Mouse (Mus musculus): ENCODE results near the gene Gm45808. TPM values are rescaled to one million over a fixed set of nuclear protein-coding genes. Genes with fewer than 3 reads are reported as not detected.
"Not testable (repeated sequence)": the region's sequence is repeated elsewhere in the genome, so short reads cannot be mapped to it uniquely, and the experiment has no call there.

Gene Gm45808
- polyA plus RNA-seq, 1 experiment from 2014 or later = not detected

- WGBS = 93% methylated on average over 4 of the region's 4 CpGs
- peaks cover 57% of the 10 kb centered on the region for H3K4me1 ChIP-seq (replicated peaks)
- peaks cover 69% of the 10 kb centered on the region for H3K36me3 ChIP-seq
- no peak overlapping the region for H3K4me3 ChIP-seq
- H3K27me3 ChIP-seq (ENCODE audit: insufficient read depth, poor library complexity, severe bottlenecking) = no peaks in the 10 kb centered on the region
- H3K27ac ChIP-seq = peak overlapping the region; percentile 96; the same call in 1 of the 2 replicates
- DNase-seq (ENCODE audit: low spot score) = no peak
- H3K9me3 ChIP-seq = no peaks in the 10 kb centered on the region
Measured at GRCm38 (mm10) chr7:45461781-45462180, 24.8 kb downstream of the Gm45808 start.

GRCm38 (mm10) chr7:45461326-45461725 lies 25.3 kb downstream of the Gm45808 start:
- H3K4me3 ChIP-seq = peak overlapping the region; percentile 91; the same call in 1 of the 2 replicates
- no peaks in the 10 kb centered on the region for H3K9me3 ChIP-seq
- H3K27ac ChIP-seq = peak overlapping the region; percentile 96
- WGBS = 51% methylated on average over 5 of the region's 5 CpGs
- peak; percentile 14 for DNase-seq (ENCODE audit: low spot score)
- H3K27me3 ChIP-seq (ENCODE audit: insufficient read depth, poor library complexity, severe bottlenecking) = no peaks in the 10 kb centered on the region
- H3K36me3 ChIP-seq = peaks cover 72% of the 10 kb centered on the region
- peaks cover 60% of the 10 kb centered on the region for H3K4me1 ChIP-seq (replicated peaks)

GRCm38 (mm10) chr7:45460860-45461314 lies 25.7 kb downstream of the Gm45808 start:
- 32% methylated on average over 13 of the region's 13 CpGs for WGBS
- Histone ChIP-seq H3K27me3 (ENCODE audit: insufficient read depth, poor library complexity, severe bottlenecking) (no peaks in the 10 kb centered on the region), H3K4me3 (peak overlapping the region; percentile 91), H3K27ac (peak overlapping the region; percentile 96), H3K36me3 (peaks cover 76% of the 10 kb centered on the region), H3K9me3 (no peaks in the 10 kb centered on the region), H3K4me1 (replicated peaks) (peaks cover 55% of the 10 kb centered on the region)
- peak; percentile 55 for DNase-seq (ENCODE audit: low spot score)

- Histone ChIP-seq H3K36me3 (peaks cover 78% of the 10 kb centered on the region), H3K27me3 (ENCODE audit: insufficient read depth, poor library complexity, severe bottlenecking) (no peaks in the 10 kb centered on the region), H3K9me3 (no peaks in the 10 kb centered on the region), H3K4me3 (peak overlapping the region; percentile 91), H3K4me1 (replicated peaks) (peaks cover 50% of the 10 kb centered on the region), H3K27ac (peak overlapping the region; percentile 96)
- DNase-seq (ENCODE audit: low spot score) = peak; percentile 18
- WGBS = 77% methylated on average over 7 of the region's 7 CpGs
Measured at GRCm38 (mm10) chr7:45460377-45460776, 26.2 kb downstream of the Gm45808 start.

GRCm38 (mm10) chr7:45459564-45460140 lies 27.0 kb downstream of the Gm45808 start, which contains the start of gene Ftl1:
Gene Ftl1, minus strand, starts transcription at chr7:45459884.
- WGBS = 0% methylated on average over 37 of the region's 37 CpGs
- H3K4me1 ChIP-seq (replicated peaks) = peaks cover 44% of the 10 kb centered on the region
- H3K9me3 ChIP-seq; H3K27me3 ChIP-seq (ENCODE audit: insufficient read depth, poor library complexity, severe bottlenecking): not testable (repeated sequence)
- peaks cover 78% of the 10 kb centered on the region for H3K36me3 ChIP-seq
- H3K4me3 ChIP-seq = peak within 1 kb of the TSS; percentile 91
- peak; percentile 98 for DNase-seq (ENCODE audit: low spot score)
- H3K27ac ChIP-seq = peak within 1 kb of the TSS; percentile 96

- Histone ChIP-seq H3K27me3 (ENCODE audit: insufficient read depth, poor library complexity, severe bottlenecking) (no peaks in the 10 kb centered on the region), H3K36me3 (peaks cover 78% of the 10 kb centered on the region), H3K27ac (peak overlapping the region; percentile 96), H3K9me3 (no peaks in the 10 kb centered on the region), H3K4me1 (replicated peaks) (peaks cover 44% of the 10 kb centered on the region), H3K4me3 (peak overlapping the region; percentile 91)
- DNase-seq (ENCODE audit: low spot score) = peak; percentile 88
- WGBS = under 1% methylated on average over 43 of the region's 43 CpGs
Measured at GRCm38 (mm10) chr7:45458748-45459563, 27.7 kb downstream of the Gm45808 start.

GRCm38 (mm10) chr7:45457204-45458060 lies 29.2 kb downstream of the Gm45808 start:
- Histone ChIP-seq H3K36me3 (peaks cover 77% of the 10 kb centered on the region), H3K4me3 (peak overlapping the region; percentile 91), H3K9me3 (no peaks in the 10 kb centered on the region), H3K27me3 (ENCODE audit: insufficient read depth, poor library complexity, severe bottlenecking) (no peaks in the 10 kb centered on the region), H3K4me1 (replicated peaks) (peaks cover 44% of the 10 kb centered on the region), H3K27ac (peak overlapping the region; percentile 96; the same call in 1 of the 2 replicates)
- no peak for DNase-seq (ENCODE audit: low spot score)
- WGBS = 76% methylated on average over 10 of the region's 10 CpGs

- peak overlapping the region; percentile 91; the same call in 1 of the 2 replicates for H3K4me3 ChIP-seq
- DNase-seq (ENCODE audit: low spot score) = peak; percentile 36
- peaks cover 42% of the 10 kb centered on the region for H3K4me1 ChIP-seq (replicated peaks)
- H3K9me3 ChIP-seq = no peaks in the 10 kb centered on the region
- H3K27me3 ChIP-seq (ENCODE audit: insufficient read depth, poor library complexity, severe bottlenecking) = no peaks in the 10 kb centered on the region
- peaks cover 78% of the 10 kb centered on the region for H3K36me3 ChIP-seq
- no peak overlapping the region for H3K27ac ChIP-seq
- WGBS = 58% methylated on average over 9 of the region's 9 CpGs
Measured at GRCm38 (mm10) chr7:45456721-45457203, 29.8 kb downstream of the Gm45808 start.

GRCm38 (mm10) chr7:45455932-45456696 lies 30.5 kb downstream of the Gm45808 start:
- WGBS = 81% methylated on average over 13 of the region's 13 CpGs
- peaks cover 36% of the 10 kb centered on the region for H3K4me1 ChIP-seq (replicated peaks)
- no peak overlapping the region for H3K27ac ChIP-seq
- H3K4me3 ChIP-seq = peak overlapping the region; percentile 91; the same call in 1 of the 2 replicates
- H3K27me3 ChIP-seq (ENCODE audit: insufficient read depth, poor library complexity, severe bottlenecking) = no peaks in the 10 kb centered on the region
- no peaks in the 10 kb centered on the region for H3K9me3 ChIP-seq
- no peak for DNase-seq (ENCODE audit: low spot score)
- H3K36me3 ChIP-seq = peaks cover 74% of the 10 kb centered on the region

GRCm38 (mm10) chr7:45454971-45455370 lies 31.6 kb downstream of the Gm45808 start:
- peaks cover 73% of the 10 kb centered on the region for H3K36me3 ChIP-seq
- no peak overlapping the region for H3K27ac ChIP-seq

GRCm38 (mm10) chr7:45451344-45451982 lies 35.1 kb downstream of the Gm45808 start:
- Histone ChIP-seq H3K36me3 (peaks cover 73% of the 10 kb centered on the region), H3K4me3 (peak overlapping the region; percentile 4; the same call in 1 of the 2 replicates)
- 53% methylated on average over 23 of the region's 23 CpGs for WGBS

More at GRCm38 (mm10) chr7:45454971-45455370, 31.6 kb downstream of the Gm45808 start:
- Histone ChIP-seq H3K4me1 (replicated peaks) (peaks cover 24% of the 10 kb centered on the region), H3K27me3 (ENCODE audit: insufficient read depth, poor library complexity, severe bottlenecking) (no peaks in the 10 kb centered on the region), H3K9me3 (no peaks in the 10 kb centered on the region), H3K4me3 (no peak overlapping the region)
- no peak for DNase-seq (ENCODE audit: low spot score)
- 89% methylated on average over 15 of the region's 15 CpGs for WGBS

More at GRCm38 (mm10) chr7:45451344-45451982, 35.1 kb downstream of the Gm45808 start:
- Histone ChIP-seq H3K27ac (no peak overlapping the region), H3K9me3 (no peaks in the 10 kb centered on the region), H3K4me1 (replicated peaks) (0 out of 2 replicates have a peak, but pooled peaks cover 3% of the 10 kb centered on the region), H3K27me3 (ENCODE audit: insufficient read depth, poor library complexity, severe bottlenecking) (no peaks in the 10 kb centered on the region)
- peak; percentile 81 for DNase-seq (ENCODE audit: low spot score)

All from hindbrain, embryonic 10.5 days (tissue).